In the genomic region with DNA sequence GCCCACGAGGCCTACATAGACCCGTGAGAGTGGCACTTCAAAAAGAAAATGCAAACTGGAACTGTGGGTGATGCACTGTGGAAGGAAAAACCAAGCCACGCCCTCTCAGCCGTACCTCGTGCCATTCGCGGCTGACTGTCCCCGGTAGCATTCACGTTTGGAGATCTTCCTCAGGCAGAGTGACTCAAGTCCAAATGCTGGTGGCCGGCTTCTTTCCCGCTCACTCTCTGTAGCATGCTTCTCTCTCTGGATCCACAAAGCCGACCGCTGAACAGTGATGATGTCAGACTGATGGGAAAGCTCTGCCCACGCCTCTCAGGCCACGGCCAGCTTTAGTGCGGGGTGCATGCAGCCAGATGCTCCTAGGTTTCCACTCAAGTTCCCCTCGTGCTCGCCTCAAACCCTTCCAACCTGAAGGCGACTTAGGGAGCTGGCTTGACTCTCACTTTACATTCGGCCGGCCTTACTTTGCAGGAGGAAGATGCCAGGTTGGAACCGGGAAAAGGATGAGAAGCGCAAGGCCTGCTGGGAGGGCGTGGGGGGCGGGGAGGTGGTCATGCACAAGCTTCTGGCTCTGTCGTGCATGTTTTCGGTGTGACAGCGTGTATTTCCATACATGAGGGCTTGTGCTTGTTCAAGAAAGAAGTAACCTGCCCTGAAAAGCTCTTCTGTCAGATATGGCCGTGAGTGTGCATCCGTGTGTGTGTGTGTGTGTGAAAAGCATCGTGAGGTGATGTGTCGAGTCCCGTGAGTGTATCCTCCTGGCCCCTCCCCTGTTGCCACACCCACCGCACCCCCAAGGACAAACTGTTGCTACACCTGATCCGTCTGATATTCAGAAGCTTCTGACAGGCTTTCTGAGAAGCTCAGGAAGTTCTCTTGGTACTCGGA, we compare ENCODE assay signal across 8 mouse cellular contexts. TPM values are rescaled to one million over a fixed set of nuclear protein-coding genes. Genes with fewer than 3 reads are reported as not detected.
A peak's percentile ranks its signal among the peaks of the same experiment; 100 is the strongest.
DNase-seq lines count a peak whose midpoint lies in the region; ATAC-seq lines count a peak whose summit lies in the region.

No protein-coding gene starts in this region.

- no peaks in the 10 kb centered on the region for H3K36me3 ChIP-seq in liver, embryonic 11.5 days (ENCODE audit: control insufficient read depth, insufficient read depth, low read length)
- H3K36me3 ChIP-seq in neural tube, embryonic 13.5 days = no peaks in the 10 kb centered on the region; the same call in 1 of the 2 replicates

- H3K4me3 ChIP-seq in liver, embryonic 11.5 days (ENCODE audit: low read depth, low read length) = peak overlapping the region; percentile 38
- H3K4me3 ChIP-seq in neural tube, embryonic 13.5 days = peak overlapping the region; percentile 28

- H3K9ac ChIP-seq in liver, embryonic 11.5 days (ENCODE audit: low read depth, low read length) = no peak overlapping the region
- H3K9ac ChIP-seq in neural tube, embryonic 13.5 days = peak overlapping the region; percentile 59

- DNase-seq in adrenal gland, postnatal 14 days = peak; percentile 32
- no peak for DNase-seq in adrenal gland, postnatal 25 days
- DNase-seq in 3134 (ENCODE audit: extremely low read depth, insufficient read length, low spot score) = peak; percentile 13
- DNase-seq in embryo, embryonic 10 days (ENCODE audit: low spot score) = peak; percentile 52
- DNase-seq in liver, embryonic 11.5 days (ENCODE audit: low spot score) = peak; percentile 49
- DNase-seq in ovary, postnatal 36 days (ENCODE audit: low spot score) = no peak

- 25% methylated on average over 36 of the region's 36 CpGs for WGBS in liver, embryonic 11.5 days
- WGBS in neural tube, embryonic 13.5 days = 36% methylated on average over 36 of the region's 36 CpGs

- H3K4me1 ChIP-seq in liver, embryonic 11.5 days (replicated peaks; ENCODE audit: control insufficient read depth, insufficient read depth, low read length) = 0 out of 2 replicates have a peak, but pooled peaks cover 2% of the 10 kb centered on the region
- peaks cover 27% of the 10 kb centered on the region for H3K4me1 ChIP-seq in neural tube, embryonic 13.5 days (replicated peaks)

- no peak overlapping the region for H3K27ac ChIP-seq in liver, embryonic 11.5 days (ENCODE audit: low read depth, low read length)
- H3K27ac ChIP-seq in neural tube, embryonic 13.5 days (replicated peaks) = peak overlapping the region; percentile 13; the same call in 1 of the 2 replicates

- H3K9me3 ChIP-seq in liver, embryonic 11.5 days (ENCODE audit: control insufficient read depth, low read length) = no peaks in the 10 kb centered on the region
- H3K9me3 ChIP-seq in neural tube, embryonic 13.5 days = no peaks in the 10 kb centered on the region

- H3K27me3 ChIP-seq in liver, embryonic 11.5 days (replicated peaks; ENCODE audit: control insufficient read depth, insufficient read depth, low read length) = no peaks in the 10 kb centered on the region
- no peaks in the 10 kb centered on the region for H3K27me3 ChIP-seq in neural tube, embryonic 13.5 days

- ATAC-seq in hematopoietic stem cell, adult 5-6 weeks (replicated peaks in 1 of 2; ENCODE audit: insufficient read depth in 1 of 2, low FRiP score in 2 of 2, low TSS enrichment in 1 of 2, low read depth in 1 of 2, poor library complexity in 2 of 2, severe bottlenecking in 2 of 2) = peak; percentile 51 to 60; a peak in 3 of 4 replicates
- ATAC-seq in liver, embryonic 11.5 days (replicated peaks; ENCODE audit: low FRiP score) = no peak
- peak; percentile 67 for ATAC-seq in neural tube, embryonic 13.5 days (ENCODE audit: low read depth)

- H3K4me2 ChIP-seq in liver, embryonic 11.5 days = peak overlapping the region; percentile 65
- peak overlapping the region; percentile 52 for H3K4me2 ChIP-seq in neural tube, embryonic 13.5 days

RNA-seq across cellular contexts. Expression of a gene that starts 39.5 kb away (rescaled TPM):
- total RNA-seq in adrenal gland, postnatal 14 days (2021) = 25.3 and 29.6 TPM in 2 replicates
- total RNA-seq in adrenal gland, postnatal 25 days (2021) = 37.6 and 38.3 TPM in 2 replicates
- total RNA-seq in hematopoietic stem cell, adult 5-6 weeks (2017) = 37.5 and 40.0 TPM in 2 replicates
- polyA plus RNA-seq in liver, embryonic 11.5 days (2014; fragmentation: Nextera tagmentation; extraction: Ambion mirVana) = 52.6 and 61.2 TPM in 2 replicates
- polyA plus RNA-seq in neural tube, embryonic 13.5 days (2015; fragmentation: Nextera tagmentation; extraction: Ambion mirVana) = 38.9 and 42.9 TPM in 2 replicates

RNA-seq across cellular contexts. Expression of a gene that starts 39.8 kb away (rescaled TPM):
- 110 and 137 TPM in 2 replicates for total RNA-seq in adrenal gland, postnatal 14 days (2021)
- 139 and 144 TPM in 2 replicates for total RNA-seq in adrenal gland, postnatal 25 days (2021)
- 446 and 584 TPM in 2 replicates for total RNA-seq in hematopoietic stem cell, adult 5-6 weeks (2017)
- polyA plus RNA-seq in liver, embryonic 11.5 days (2014; fragmentation: Nextera tagmentation; extraction: Ambion mirVana) = 143 and 157 TPM in 2 replicates
- polyA plus RNA-seq in neural tube, embryonic 13.5 days (2015; fragmentation: Nextera tagmentation; extraction: Ambion mirVana) = 211 and 214 TPM in 2 replicates

Comparison
In these comparisons a context has a peak if more than half of its experiments do, and no peak if none do; other contexts are left out.
1. DNase-seq: peak in adrenal gland, postnatal 14 days (single experiment), 3134 (single experiment), embryo, embryonic 10 days (single experiment) and liver, embryonic 11.5 days (single experiment); none in adrenal gland, postnatal 25 days (single experiment) and ovary, postnatal 36 days (single experiment).